Mouse (Mus musculus) monocyte, adult 5-6 weeks (primary cell): ENCODE measurements around the gene Ddah2. TPM values are rescaled to one million over a fixed set of nuclear protein-coding genes. Genes with fewer than 3 reads are reported as not detected.
"Not testable (repeated sequence)": the region's sequence is repeated elsewhere in the genome, so short reads cannot be mapped to it uniquely, and the experiment has no call there.

Experiments used
- ATAC-seq: fragments of 153-309, 156-312 bp; replicated peaks from 2 replicates; pipeline ENCODE4 v1.8.0; 2017; ENCODE audit warnings: mild to moderate bottlenecking; ENCODE audit not compliant: low TSS enrichment, insufficient number of reproducible peaks, severe bottlenecking, poor library complexity, low FRiP score
- total RNA-seq: library from RNA; stranded (forward); fragments of 200-1000, 200-491, 200-594 nt; gene quantifications from 3 replicates; pipeline ENCODE4 v1.2.3, GENCODE M21; 2017

The Ddah2 gene
- total RNA-seq, 1 experiment from 2014 or later, result not detected

DNA sequence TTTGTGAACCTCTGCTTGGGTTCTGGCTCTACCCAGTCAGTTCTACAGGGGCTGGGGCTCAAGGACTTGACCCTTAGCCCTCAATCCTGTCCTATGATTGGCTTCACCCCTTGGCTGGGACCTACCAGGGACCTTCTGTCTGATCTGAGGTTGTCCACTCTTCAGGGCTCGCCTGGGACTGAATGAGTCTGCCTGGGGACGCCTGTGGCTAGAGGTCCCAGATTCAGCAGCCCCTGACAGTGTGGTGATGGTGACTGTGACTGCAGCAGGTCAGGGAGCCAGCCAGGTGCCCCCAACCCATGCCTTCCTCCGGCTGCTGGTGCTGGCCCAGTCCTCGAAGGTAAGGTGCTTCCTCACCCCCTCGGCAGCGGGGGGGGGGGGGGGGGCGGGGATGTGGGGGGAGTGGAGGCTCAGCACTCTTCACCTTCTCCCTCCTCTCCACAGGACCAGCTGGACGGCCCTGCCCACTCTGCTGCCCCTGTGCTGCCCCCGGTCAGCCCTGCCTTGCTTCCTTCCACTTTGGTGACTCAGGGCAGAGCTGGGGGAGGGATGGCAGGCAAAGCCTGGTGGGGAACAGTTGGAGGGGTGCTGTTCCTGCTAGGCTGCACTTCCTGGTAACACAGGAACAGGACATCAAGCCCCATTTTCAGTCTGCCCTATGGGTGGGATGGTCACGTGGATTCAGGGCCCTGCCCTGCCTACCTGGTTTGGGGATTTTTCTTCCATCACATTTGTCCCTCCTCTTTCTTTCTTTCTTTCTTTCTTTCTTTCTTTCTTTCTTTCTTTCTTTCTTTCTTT, 33.9 kb upstream of the Ddah2 start:
- no peak for ATAC-seq

DNA sequence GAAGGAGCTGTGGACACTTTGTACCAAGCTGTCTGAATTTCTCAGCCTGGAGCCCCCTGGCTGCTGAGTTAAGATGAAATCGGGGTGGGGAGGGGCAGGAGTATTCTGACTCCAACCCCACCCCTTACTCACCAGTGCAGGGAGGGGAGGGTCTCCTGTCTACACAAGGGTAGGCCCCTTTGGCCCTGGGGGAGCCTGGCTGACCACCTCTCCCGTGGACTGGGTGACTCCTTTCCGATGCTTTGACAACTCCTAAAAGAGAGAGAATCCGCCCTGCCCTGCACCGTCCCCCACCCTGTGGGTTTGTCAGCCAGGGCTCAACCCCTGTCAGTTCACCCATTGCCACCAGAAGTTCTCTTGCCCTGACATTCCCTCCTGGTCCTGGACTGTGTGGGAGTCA, 32.6 kb upstream of the Ddah2 start:
- no peak for ATAC-seq

DNA sequence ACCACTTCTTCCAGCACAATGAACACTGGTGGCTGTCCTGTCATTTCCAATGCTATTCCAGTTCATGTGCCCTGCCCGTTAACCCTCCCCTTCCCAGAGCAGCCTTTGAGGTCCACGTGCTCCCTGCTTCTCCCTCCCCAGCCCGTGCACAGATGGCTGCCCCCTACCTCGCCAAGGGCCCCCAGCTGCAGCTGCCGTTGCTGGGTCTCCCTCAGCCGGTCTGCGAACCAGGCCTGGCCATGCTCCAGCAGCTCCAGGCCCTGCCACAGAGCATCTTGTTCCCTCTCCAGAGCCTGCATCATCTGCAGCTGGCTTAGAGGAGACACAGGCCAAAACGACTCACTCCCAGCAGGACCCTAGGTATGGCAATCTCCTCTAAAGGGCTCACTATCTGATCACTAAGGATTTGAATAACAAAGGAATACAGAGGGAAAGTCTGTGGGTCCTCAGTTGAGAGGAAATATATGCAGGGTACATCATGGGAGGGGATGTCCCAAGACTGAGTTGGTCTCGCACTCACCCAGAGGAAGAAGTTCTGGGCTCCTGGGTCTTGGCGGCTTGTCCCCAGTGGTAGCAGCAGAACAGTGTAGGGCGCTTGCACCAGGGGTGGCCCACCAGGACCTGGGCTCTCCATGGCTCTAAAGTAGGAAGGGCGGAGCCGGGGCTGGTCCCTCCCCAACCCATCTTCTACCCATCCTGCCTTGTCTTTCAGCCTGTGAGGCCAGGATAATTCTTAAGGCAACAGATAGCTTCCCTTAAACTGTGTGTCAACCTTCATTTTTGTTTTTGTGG, 31.4 kb upstream of the Ddah2 start, which contains the start of gene Sapcd1:
Gene Sapcd1 (minus strand): TSS at position 740 of the 792 bp plus-strand sequence.
- no peak for ATAC-seq

DNA sequence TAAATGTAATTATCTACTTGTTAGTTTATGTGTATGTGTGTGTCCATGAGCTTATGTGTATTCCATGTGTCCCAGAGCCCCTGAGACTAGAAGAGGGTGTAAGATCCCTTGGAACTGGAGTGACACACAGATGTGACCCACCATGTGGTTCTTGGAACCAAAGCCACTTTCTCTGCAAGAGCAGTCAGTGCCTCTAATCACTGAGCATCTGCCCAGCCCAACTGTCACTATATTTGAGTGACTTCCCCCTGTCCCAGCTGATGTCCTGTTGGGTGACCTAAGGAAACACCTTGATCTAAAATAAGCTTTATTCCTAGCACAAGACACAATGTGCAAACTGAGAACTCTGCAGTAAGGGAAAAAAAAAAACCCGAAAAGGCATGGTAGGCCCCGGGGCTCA, 30.5 kb upstream of the Ddah2 start:
- ATAC-seq, result no peak

DNA sequence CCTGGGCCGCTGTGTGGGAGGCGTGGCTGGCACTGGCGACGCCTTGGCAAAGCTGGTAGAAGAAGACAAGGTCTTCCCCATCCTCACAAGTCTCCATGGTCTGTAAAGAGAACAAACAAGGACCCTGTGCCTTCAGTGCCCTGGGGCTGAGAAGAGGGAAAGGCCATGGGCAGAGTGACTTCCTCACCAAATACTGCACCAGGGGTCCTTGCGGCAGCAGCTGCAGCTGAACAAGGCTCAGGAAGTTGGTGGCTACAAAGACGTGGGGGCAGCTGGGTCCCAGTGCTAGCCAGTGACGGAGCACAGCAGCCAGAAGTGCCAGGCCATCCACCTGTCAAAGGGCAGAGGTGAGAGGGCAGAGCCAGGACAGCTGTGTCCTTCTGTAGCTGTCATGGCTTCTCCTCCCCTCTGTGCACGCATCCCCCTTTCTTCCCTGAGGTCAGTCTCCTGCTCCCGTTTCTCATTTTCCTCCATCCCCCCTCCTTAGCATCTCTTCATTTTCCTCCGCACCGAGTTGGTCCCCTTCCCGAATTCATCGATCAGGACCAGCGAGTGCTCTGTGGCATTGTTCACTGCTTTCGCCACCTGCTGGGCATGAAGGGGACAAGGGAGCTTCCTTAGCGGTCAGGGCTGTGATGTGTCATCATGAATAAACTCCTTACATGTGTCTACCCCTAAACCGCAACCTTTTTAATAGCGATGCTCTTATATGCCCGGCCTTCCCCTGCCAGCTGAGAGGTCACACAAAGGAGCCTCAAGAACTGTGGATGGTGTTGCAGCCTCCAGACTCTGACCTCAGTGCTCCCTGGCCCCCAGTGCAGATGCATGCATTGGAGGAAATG, 28.9 kb upstream of the Ddah2 start:
- peak; percentile 76 for ATAC-seq

DNA sequence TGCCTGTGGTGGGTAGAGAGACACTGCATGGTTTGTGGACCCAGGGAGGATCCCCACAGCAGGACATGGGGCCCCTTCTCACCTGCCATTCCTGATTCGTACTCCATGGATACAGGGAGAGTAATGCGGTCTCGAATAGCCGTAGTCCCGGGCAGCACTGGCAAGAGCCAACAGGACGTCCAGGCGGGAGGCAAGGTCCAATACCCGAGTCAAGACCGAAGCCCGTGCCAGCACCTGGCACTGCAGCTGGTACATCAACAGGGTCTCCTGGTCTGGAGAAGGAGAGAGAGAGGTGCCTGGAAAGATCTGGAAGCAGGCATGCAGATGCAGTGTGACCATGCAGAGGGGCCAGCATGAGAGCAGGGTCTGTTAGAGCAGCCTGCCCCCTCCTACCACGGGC, 27.6 kb upstream of the Ddah2 start:
- no peak for ATAC-seq

DNA sequence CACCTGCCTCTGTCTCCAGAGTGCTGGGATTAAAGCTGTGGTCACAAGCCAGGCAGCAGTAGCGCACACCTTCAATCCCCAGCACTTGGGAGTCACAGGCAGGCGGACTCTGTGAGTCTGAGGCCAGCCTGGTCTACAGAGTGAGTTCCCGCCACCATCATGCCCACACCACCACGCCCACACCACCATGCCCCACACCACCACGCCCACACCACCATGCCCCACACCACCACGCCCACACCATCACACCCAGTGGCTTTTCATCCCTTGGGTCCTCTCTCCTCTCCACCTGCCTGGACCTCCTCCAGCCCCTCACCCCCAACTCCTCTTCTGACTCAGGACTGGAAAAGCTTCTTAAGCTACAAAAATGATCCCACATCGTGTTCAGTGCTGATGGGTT, 27.0 kb upstream of the Ddah2 start:
- ATAC-seq, result no peak

DNA sequence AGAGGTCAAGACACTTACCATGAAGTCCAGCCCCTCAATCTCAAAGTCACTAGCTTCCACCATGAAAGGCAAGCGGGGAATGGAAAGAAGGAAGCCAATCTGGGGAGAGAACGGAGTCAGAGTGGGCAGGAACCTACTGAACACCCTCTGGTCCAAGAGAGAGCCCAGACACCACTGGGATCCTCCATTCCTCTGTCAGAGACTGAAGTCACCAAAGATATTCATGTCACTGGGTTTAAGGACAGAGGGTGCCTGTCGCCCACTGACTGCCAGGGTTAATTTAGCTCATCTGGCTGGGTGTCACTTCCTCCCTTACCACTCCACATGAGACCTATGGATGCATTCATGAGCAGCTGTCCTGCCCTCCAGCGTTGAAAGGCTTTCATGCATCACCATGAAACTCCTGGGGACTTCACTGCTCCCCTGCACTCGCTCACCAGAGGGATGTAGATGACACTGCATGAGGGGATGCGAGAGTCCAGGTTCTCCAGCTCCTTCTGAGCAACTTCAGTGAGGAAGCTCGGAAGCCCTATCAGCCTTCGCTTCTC, 26.4 kb upstream of the Ddah2 start:
- no peak for ATAC-seq

DNA sequence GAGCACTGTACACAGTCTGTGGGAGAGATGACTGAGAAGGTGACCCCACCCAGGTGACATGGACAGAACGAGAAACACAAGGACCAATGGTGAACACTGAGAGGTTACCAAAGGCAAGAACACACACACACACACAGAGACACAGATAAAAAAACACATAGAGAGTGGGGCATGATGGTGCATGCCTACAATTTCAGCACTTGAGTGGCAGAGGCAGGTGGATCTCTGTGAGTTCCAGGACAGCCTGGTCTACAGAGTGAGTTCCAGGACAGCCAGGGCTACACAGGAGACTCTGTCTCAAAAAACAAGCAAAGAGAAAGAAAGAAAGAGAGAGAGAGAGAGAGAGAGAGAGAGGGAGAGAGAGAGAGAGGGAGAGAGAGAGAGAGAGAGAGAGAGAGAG, 25.1 kb upstream of the Ddah2 start:
- not testable (repeated sequence) for ATAC-seq

DNA sequence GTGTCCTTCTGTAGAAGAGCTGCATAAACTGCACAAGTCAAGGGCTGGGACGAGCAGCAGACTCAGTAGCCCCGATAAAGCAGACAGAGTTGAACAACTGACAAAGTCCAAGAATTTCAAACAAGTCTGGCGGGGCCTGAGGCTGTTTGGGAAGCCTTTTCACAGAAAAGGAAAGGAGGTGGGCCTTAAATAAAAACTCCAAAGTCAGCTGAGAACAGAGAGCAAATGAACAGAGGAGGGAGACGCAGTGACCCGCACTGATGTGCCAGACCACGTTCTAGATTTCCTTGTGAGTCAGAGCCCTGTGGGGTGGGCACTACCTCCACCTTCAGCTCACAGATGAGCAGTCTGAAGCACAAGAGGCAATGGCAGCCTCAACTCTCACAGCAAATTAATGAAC, 23.9 kb upstream of the Ddah2 start:
- ATAC-seq, result no peak

DNA sequence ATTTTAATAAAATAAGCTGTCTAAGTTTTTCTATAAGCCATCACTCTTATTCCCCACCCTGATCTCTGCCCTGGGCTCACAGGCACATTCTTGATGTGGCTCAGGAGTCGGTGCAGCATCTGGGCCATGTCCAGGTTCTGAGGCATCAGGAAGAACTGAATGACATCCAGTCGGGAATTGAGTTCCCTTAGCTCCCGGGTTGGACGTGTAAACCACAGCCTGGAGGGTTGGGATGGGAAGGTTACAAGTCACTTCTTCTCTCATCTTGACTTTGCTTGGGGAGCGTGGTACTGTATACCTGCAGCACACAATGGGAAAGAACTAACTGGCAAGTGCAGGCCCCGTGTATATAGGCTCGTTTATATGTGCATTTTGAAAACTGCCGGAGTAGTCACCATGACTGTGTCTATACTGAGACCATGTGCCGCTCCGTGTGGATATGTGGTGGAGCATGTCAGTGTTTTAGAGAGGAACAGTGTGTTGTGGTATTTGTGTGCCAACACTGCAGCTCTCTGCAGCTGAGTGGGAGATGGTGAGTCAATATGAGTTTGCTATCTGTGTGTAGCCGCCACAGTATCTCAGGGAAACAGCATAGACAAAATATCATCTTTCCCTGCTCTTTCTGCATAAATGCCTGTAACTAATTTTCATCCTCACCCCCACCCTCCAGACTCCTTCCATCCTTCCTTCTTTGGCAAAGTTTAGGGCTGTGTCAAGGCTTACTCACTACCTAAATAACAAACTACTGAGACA, 19.5 kb upstream of the Ddah2 start:
- ATAC-seq, result no peak

DNA sequence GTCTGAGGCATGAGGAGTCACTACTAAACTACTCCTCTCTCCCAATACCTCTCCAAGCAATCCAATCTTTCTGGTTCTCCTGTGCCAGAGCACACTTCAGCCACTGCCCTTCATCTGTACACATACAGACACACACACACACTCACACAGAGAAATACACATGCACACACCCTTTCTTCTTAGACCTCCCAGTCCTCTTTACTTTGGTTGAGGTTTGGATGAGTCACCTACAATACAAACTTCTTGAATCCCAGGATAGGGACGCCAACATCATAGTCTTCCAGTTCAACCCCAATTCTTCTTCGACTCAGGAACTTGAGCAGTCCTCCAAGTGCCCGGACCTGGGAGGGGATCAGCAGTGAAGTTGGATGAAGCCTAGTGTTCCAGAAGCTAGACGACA, 15.0 kb upstream of the Ddah2 start:
- no peak for ATAC-seq

DNA sequence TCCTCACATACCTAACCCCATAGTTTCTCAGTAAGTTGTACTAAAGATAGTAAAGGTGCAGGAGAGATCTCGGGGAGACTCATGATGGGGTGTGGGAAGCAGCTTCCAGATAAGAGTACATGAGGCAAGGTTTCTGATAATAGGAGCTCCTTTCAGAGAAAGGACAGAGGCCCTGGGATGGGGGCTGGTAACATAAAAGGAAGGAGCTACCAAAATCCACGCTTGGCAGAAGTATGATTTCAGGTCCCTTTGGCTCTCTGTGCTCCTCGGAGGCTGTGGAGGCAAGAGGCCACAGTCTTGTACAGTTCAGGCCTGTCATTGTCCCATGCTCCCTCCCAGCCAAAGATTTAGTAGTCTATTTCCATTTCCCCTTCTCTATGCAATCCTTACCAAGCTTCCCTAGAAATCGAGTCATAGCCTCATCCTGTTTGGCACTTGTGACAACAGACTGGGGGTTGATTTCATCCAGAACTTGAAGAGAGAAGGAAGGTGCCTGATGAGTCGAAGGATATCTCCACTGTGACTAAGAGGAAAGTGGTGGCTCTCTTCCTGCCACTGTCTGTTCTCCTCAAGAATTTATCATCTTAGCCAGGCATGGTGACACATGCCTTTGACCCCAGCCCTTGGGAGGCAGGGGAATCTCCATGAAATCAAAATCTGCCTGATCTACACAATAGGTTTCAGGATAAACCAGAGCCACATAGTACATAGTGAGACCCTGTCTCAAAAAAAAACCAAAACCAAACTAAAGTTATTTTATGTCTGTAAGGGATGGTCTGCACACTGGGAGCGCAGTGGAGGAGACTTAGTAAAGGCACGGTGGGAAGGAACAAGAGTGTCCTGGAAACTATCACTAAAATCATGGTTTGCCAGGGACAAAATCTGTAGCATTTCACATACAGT, 13.7 kb upstream of the Ddah2 start:
- ATAC-seq, result no peak

DNA sequence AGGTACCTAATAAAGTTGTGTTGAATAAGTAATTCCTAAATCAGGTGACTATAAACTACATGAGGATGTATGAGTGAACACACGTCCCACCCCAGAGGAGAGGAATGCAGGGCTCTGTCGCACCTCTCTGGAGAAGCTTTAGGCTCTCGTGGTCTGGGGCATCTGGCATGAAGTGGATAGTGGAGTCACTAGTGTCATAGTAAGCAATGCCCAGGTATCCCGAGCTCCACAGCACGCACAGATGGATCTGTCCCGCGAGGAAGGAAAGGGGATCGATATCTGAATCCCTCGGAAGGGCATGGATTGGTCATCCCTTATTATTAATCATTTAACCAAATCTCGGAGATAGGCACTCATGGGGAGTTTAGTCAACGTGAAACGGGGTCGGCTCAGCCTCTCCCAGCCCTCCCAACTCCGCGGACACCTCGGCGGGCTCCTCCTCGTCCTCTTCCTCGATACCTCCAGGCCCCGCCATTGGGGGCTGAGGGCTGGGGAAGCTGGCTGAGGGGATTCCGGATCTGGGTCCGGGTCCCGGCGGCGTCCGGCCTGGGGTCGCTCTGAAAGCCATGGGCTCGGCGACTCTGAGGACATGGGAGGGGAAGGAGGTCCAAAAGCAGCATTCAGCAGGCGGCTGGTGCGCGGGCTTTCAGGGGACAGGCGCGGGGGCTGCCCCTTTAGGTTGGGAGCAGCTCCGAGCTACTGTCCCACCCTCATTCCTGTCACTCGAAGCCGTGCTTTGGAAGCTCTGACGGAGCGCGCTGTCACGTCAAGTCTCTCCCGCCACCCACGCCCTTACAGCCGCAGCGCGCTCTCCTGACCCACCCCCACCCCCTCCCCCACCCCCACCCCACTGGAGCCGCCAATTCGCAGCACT, 12.8 kb upstream of the Ddah2 start:
- no peak for ATAC-seq

DNA sequence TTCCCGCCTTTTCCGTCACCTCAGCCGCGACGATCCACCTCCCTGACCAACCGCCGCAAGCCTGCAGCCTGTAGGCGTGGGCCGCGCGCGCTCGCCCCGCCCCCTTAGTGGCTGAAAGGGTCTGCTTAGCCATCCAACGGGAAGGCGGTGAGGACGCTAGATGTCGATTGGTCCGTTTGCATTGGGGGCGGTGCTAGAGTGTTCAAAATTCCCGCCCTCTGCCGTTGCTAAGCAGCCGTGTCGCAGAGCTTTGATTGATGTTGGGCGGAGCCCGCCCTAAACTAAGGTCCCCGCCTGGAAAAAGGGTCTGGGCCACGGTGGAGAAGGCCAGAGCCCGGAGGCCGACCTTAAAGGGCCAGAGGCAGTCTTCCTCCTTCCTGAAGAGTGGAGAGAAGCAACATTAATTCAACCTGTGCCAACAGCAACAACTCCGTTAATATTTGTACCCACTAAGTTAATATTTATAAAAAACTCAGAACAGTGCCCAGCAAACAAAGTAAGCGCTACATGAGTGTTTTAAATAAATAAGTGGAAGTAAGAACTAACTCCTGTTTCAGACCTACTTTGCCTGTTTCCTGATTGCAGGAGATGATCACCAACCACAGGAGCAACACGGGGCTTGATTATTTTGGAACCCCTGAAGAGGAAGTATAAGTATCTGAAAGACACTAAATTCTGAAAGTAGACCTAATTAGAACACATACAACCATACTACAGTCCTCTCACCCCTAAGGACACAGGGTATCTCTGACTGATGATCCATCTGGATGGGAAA, 12.0 kb upstream of the Ddah2 start, which contains the start of gene Msh5:
Gene Msh5 (minus strand): TSS at position 65 of the 775 bp plus-strand sequence.
- ATAC-seq, result peak; percentile 81

DNA sequence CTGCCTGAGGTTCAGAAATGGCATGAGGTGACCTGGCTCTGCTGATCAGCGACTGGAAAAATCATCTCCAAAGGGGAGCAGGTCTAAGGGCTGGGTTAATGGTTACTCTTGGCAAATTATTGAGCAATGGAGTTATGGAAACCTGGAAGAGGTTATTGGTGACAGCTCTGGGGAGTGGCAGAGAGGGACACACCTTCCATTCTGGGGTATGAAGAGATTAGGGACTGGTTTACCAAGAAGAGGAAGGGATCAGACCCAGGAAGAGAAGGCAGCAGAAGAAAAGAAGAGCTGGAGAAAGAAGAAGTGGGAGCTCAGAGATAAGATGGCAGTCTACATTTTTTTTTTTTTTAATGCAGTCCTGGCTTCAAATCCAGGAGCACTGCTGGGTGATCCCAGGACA, 11.1 kb upstream of the Ddah2 start:
- no peak for ATAC-seq
